Mouse (Mus musculus) neural tube, embryonic 12.5 days (tissue): Measurements from ENCODE around the gene Dpyd. TPM values are rescaled to one million over a fixed set of nuclear protein-coding genes. Genes with fewer than 3 reads are reported as not detected.

ENCODE experiments used
- ATAC-seq: fragments of 200-750 bp; cut with Nextera tagmentation; 2 replicates; pipeline ENCODE4 v1.8.0; 2017; ENCODE audit warnings: low read depth, mild to moderate bottlenecking, moderate TSS enrichment, moderate library complexity; ENCODE audit not compliant: low FRiP score
- H3K27ac ChIP-seq: fragments of 300-500 bp; sonication (generic); 2 replicates; pipeline ENCODE4 v1.5.1; 2016
- H3K27me3 ChIP-seq: fragments of 300-500 bp; sonication (generic); replicated peaks from 2 replicates; pipeline ENCODE4 v1.6.1; 2016; ENCODE audit warnings: mild to moderate bottlenecking
- H3K36me3 ChIP-seq: fragments of 300-500 bp; sonication (generic); 2 replicates; pipeline ENCODE4 v1.6.1; 2016; ENCODE audit warnings: mild to moderate bottlenecking
- H3K4me1 ChIP-seq: fragments of 300-500 bp; sonication (generic); 2 replicates; pipeline ENCODE4 v1.6.1; 2016
- H3K4me2 ChIP-seq: fragments of 300-500 bp; sonication (generic); replicated peaks from 2 replicates; pipeline ENCODE4 v1.6.1; 2016; ENCODE audit warnings: mild to moderate bottlenecking
- H3K4me3 ChIP-seq: fragments of 300-500 bp; sonication (generic); 2 replicates; pipeline ENCODE4 v1.5.1; 2016
- H3K9ac ChIP-seq: fragments of 300-500 bp; sonication (generic); 2 replicates; pipeline ENCODE4 v1.6.1; 2016; ENCODE audit warnings: mild to moderate bottlenecking
- H3K9me3 ChIP-seq: fragments of 300-500 bp; sonication (generic); 2 replicates; pipeline ENCODE4 v1.6.1; 2016; ENCODE audit warnings: mild to moderate bottlenecking
- WGBS: fragments of 180-500 bp; shearing (Covaris S2); methylation state at CpG from one replicate; pipeline ENCODE4 v1.1.7; 2016; 5-methylcytosine and 5-hydroxymethylcytosine counted together
- polyA plus RNA-seq: library from polyadenylated mRNA; unstranded; fragments of >200 nt; fragmentation: Nextera tagmentation; extraction: Ambion mirVana; gene quantifications from 2 replicates; pipeline ENCODE4 v1.2.1, GENCODE M21; 2016

Gene Dpyd
- polyA plus RNA-seq, result 4.3 and 6.5 TPM in 2 replicates

GRCm38 (mm10) chr3:118561554-118562310, at the start of gene Dpyd:
Dpyd (plus strand) TSS chr3:118562129.
- H3K9ac ChIP-seq, result peak within 1 kb of the TSS; percentile 58
- WGBS, result 6% methylated on average over 19 of the region's 19 CpGs
- H3K27ac ChIP-seq, result no peak within 1 kb of the TSS

GRCm38 (mm10) chr3:118537676-118538075, 24.3 kb upstream of the Dpyd start:
- no peaks in the 10 kb centered on the region for H3K27me3 ChIP-seq
- no peak for ATAC-seq
- no peaks in the 10 kb centered on the region for H3K9me3 ChIP-seq
- no peak overlapping the region for H3K27ac ChIP-seq
- no peak overlapping the region for H3K4me3 ChIP-seq
- H3K9ac ChIP-seq, result no peak overlapping the region
- WGBS, result 66% methylated on average over 2 of the region's 2 CpGs
- no peak overlapping the region for H3K4me2 ChIP-seq
- H3K36me3 ChIP-seq, result no peaks in the 10 kb centered on the region
- no peaks in the 10 kb centered on the region for H3K4me1 ChIP-seq

More at GRCm38 (mm10) chr3:118561554-118562310, at the start of gene Dpyd:
- Histone ChIP-seq H3K9me3 (no peaks in the 10 kb centered on the region), H3K27me3 (no peaks in the 10 kb centered on the region), H3K36me3 (no peaks in the 10 kb centered on the region), H3K4me2 (peak within 1 kb of the TSS; percentile 93), H3K4me3 (peak within 1 kb of the TSS; percentile 64), H3K4me1 (no peaks in the 10 kb centered on the region)
- ATAC-seq, result peak; percentile 100

GRCm38 (mm10) chr3:118541766-118542165, 20.2 kb upstream of the Dpyd start:
- H3K4me2 ChIP-seq, result no peak overlapping the region
- no peaks in the 10 kb centered on the region for H3K9me3 ChIP-seq
- H3K36me3 ChIP-seq, result no peaks in the 10 kb centered on the region
- H3K27me3 ChIP-seq, result no peaks in the 10 kb centered on the region
- H3K9ac ChIP-seq, result no peak overlapping the region
- no peak overlapping the region for H3K4me3 ChIP-seq
- ATAC-seq, result no peak
- WGBS, result 61% methylated on average over 6 of the region's 6 CpGs
- no peaks in the 10 kb centered on the region for H3K4me1 ChIP-seq
- H3K27ac ChIP-seq, result no peak overlapping the region

- H3K9ac ChIP-seq, result no peak overlapping the region
- no peaks in the 10 kb centered on the region for H3K4me1 ChIP-seq
- H3K4me3 ChIP-seq, result no peak overlapping the region
- no peaks in the 10 kb centered on the region for H3K9me3 ChIP-seq
- no peaks in the 10 kb centered on the region for H3K27me3 ChIP-seq
- no peak overlapping the region for H3K27ac ChIP-seq
- no peak overlapping the region for H3K4me2 ChIP-seq
- no peaks in the 10 kb centered on the region for H3K36me3 ChIP-seq
- ATAC-seq, result no peak
- 55% methylated on average over 4 of the region's 4 CpGs for WGBS
Measured at GRCm38 (mm10) chr3:118547551-118548210, 14.2 kb upstream of the Dpyd start.

GRCm38 (mm10) chr3:118557605-118558004, 4.3 kb upstream of the Dpyd start:
- Histone ChIP-seq H3K9me3 (no peaks in the 10 kb centered on the region), H3K27ac (no peak overlapping the region), H3K4me1 (no peaks in the 10 kb centered on the region), H3K36me3 (no peaks in the 10 kb centered on the region), H3K9ac (no peak overlapping the region), H3K4me2 (no peak overlapping the region), H3K27me3 (no peaks in the 10 kb centered on the region), H3K4me3 (no peak overlapping the region)
- no peak for ATAC-seq
- 32% methylated on average over 1 of the region's 1 CpGs for WGBS

GRCm38 (mm10) chr3:118559936-118560335, 2.0 kb upstream of the Dpyd start:
- WGBS, result 90% methylated on average over 2 of the region's 2 CpGs
- Histone ChIP-seq H3K4me2 (no peak overlapping the region), H3K27me3 (no peaks in the 10 kb centered on the region), H3K36me3 (no peaks in the 10 kb centered on the region), H3K9me3 (no peaks in the 10 kb centered on the region), H3K4me1 (no peaks in the 10 kb centered on the region), H3K4me3 (no peak overlapping the region), H3K27ac (no peak overlapping the region), H3K9ac (no peak overlapping the region)
- no peak for ATAC-seq

- Histone ChIP-seq H3K27ac (no peak overlapping the region), H3K4me3 (peak overlapping the region; percentile 64), H3K27me3 (no peaks in the 10 kb centered on the region), H3K4me2 (peak overlapping the region; percentile 93), H3K9me3 (no peaks in the 10 kb centered on the region), H3K36me3 (no peaks in the 10 kb centered on the region), H3K4me1 (no peaks in the 10 kb centered on the region), H3K9ac (peak overlapping the region; percentile 58)
- WGBS, result under 1% methylated on average over 18 of the region's 18 CpGs
- no peak; the same call in none of the 2 replicates for ATAC-seq
Measured at GRCm38 (mm10) chr3:118562311-118562671, 362 bp downstream of the Dpyd start.

- ATAC-seq, result no peak
- Histone ChIP-seq H3K4me3 (no peak overlapping the region), H3K27me3 (no peaks in the 10 kb centered on the region), H3K9me3 (no peaks in the 10 kb centered on the region), H3K4me1 (no peaks in the 10 kb centered on the region), H3K36me3 (no peaks in the 10 kb centered on the region), H3K27ac (no peak overlapping the region), H3K9ac (no peak overlapping the region), H3K4me2 (no peak overlapping the region)
- WGBS, result 63% methylated on average over 5 of the region's 5 CpGs
Measured at GRCm38 (mm10) chr3:118566779-118567178, 4.8 kb downstream of the Dpyd start.

- peak; percentile 48; the same call in 1 of the 2 replicates for ATAC-seq
- no peak overlapping the region for H3K4me3 ChIP-seq
- no peaks in the 10 kb centered on the region for H3K36me3 ChIP-seq
- H3K27ac ChIP-seq, result no peak overlapping the region
- 59% methylated on average over 7 of the region's 7 CpGs for WGBS
- H3K4me1 ChIP-seq, result no peaks in the 10 kb centered on the region
- no peaks in the 10 kb centered on the region for H3K27me3 ChIP-seq
- no peaks in the 10 kb centered on the region for H3K9me3 ChIP-seq
- no peak overlapping the region for H3K4me2 ChIP-seq
- H3K9ac ChIP-seq, result no peak overlapping the region
Measured at GRCm38 (mm10) chr3:118570197-118570596, 8.3 kb downstream of the Dpyd start.

GRCm38 (mm10) chr3:118590559-118590958, 28.6 kb downstream of the Dpyd start:
- ATAC-seq, result no peak
- H3K4me1 ChIP-seq, result no peaks in the 10 kb centered on the region
- H3K4me3 ChIP-seq, result no peak overlapping the region
- H3K27me3 ChIP-seq, result no peaks in the 10 kb centered on the region
- H3K9ac ChIP-seq, result no peak overlapping the region
- no peaks in the 10 kb centered on the region for H3K9me3 ChIP-seq
- H3K27ac ChIP-seq, result no peak overlapping the region
- no peak overlapping the region for H3K4me2 ChIP-seq
- no peaks in the 10 kb centered on the region for H3K36me3 ChIP-seq
- WGBS, result 83% methylated on average over 1 of the region's 1 CpGs

- Histone ChIP-seq H3K27ac (no peak overlapping the region), H3K9me3 (no peaks in the 10 kb centered on the region), H3K9ac (no peak overlapping the region), H3K4me3 (no peak overlapping the region), H3K4me1 (no peaks in the 10 kb centered on the region), H3K36me3 (no peaks in the 10 kb centered on the region), H3K27me3 (no peaks in the 10 kb centered on the region), H3K4me2 (no peak overlapping the region)
- ATAC-seq, result no peak
- WGBS, result 87% methylated on average over 4 of the region's 4 CpGs
Measured at GRCm38 (mm10) chr3:118594864-118595263, 32.9 kb downstream of the Dpyd start.

GRCm38 (mm10) chr3:118595693-118596092, 33.8 kb downstream of the Dpyd start:
- H3K36me3 ChIP-seq, result no peaks in the 10 kb centered on the region
- no peak overlapping the region for H3K4me3 ChIP-seq
- 78% methylated on average over 2 of the region's 2 CpGs for WGBS
- H3K4me2 ChIP-seq, result no peak overlapping the region
- no peaks in the 10 kb centered on the region for H3K4me1 ChIP-seq
- H3K27ac ChIP-seq, result no peak overlapping the region
- no peaks in the 10 kb centered on the region for H3K9me3 ChIP-seq
- no peak for ATAC-seq
- no peak overlapping the region for H3K9ac ChIP-seq
- H3K27me3 ChIP-seq, result no peaks in the 10 kb centered on the region
